Mouse (Mus musculus) adrenal gland, adult (tissue): ENCODE results near the gene Gli2.

Source experiments
- DNase-seq, 2 experiments: peaks; one replicate each; pipeline ENCODE4 v3.0.0; 2022 to 2023; ENCODE audit warnings: low spot score in 1 of 2; ENCODE audit not compliant: inconsistent age in 2 of 2

Gli2 gene

GRCm38 (mm10) chr1:118815015-118815414, 238.4 kb downstream of the Gli2 start:
- DNase-seq: no peak

GRCm38 (mm10) chr1:118810336-118810735, 243.1 kb downstream of the Gli2 start:
- DNase-seq: no peak

- no peak for DNase-seq
These were observed 246.7 kb downstream of the Gli2 start for GRCm38 (mm10) chr1:118806727-118807126.

GRCm38 (mm10) chr1:118802166-118802565, 251.3 kb downstream of the Gli2 start:
- no peak for DNase-seq

- no peak for DNase-seq
These were observed 253.9 kb downstream of the Gli2 start for GRCm38 (mm10) chr1:118799322-118800116.

GRCm38 (mm10) chr1:118795415-118796167, 257.8 kb downstream of the Gli2 start:
- peak in 1 of 2 experiments; percentile 31 for DNase-seq

- no peak for DNase-seq
These were observed 263.5 kb downstream of the Gli2 start for GRCm38 (mm10) chr1:118789871-118790270.

GRCm38 (mm10) chr1:118789468-118789867, 264.0 kb downstream of the Gli2 start:
- no peak for DNase-seq

- no peak for DNase-seq
These were observed 264.6 kb downstream of the Gli2 start for GRCm38 (mm10) chr1:118788813-118789212.

GRCm38 (mm10) chr1:118787486-118787885, 265.9 kb downstream of the Gli2 start:
- no peak for DNase-seq
